13 mouse cellular contexts compared by ENCODE assay signal in the genomic region with DNA sequence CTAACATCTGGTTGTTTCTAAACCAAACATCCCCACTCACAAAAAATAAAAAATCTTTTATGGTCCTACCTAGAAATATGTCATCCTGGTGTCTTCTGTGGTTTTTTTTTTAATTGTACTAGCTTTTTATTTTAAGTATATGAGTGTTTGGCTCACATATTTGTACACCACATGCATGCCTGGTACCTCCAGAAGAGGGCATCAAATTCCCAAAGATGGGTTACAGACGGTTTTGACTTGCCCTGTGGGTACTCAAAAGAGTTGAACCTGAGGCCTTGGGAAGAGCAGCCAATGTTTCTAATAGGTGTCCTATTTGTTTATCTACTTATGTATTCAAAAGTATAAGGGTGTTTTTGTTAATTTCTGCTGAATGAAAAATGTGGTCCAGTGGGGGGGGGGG. TPM values are rescaled to one million over a fixed set of nuclear protein-coding genes. Genes with fewer than 3 reads are reported as not detected.
A peak's percentile ranks its signal among the peaks of the same experiment; 100 is the strongest.
DNase-seq lines count a peak whose midpoint lies in the region; ATAC-seq and TF ChIP-seq lines count a peak whose summit lies in the region.
"Had no signal": no experiment of that assay in that cellular context is flagged by ENCODE, and none has a peak within 500 bp of the region (broad histone marks: within the 10 kb centered on the region; RNA-seq: fewer than 3 reads in every experiment).

No protein-coding gene starts in this region.

- dilution Hi-C loops in CH12.LX (cut with MboI; ENCODE audit: extremely low pct_ligation_motif_present, extremely low pct_unique_long_range_greater_than_20kb, low sequenced_read_pairs), result no loop called here

- H3K4me3 ChIP-seq in left cerebral cortex, adult 2 months, result no peak overlapping the region
- no peak overlapping the region for H3K4me3 ChIP-seq in CH12.LX (replicated peaks in 1 of 3; ENCODE audit: low read depth in 2 of 3, low read length in 2 of 3, poor library complexity in 1 of 3)
- no peak overlapping the region for H3K4me3 ChIP-seq in hindbrain, embryonic 11.5 days (ENCODE audit: low read depth, low read length)
- H3K4me3 ChIP-seq: heart, embryonic 13.5 days; intestine, embryonic 15.5 days; neural tube, embryonic 15.5 days had no signal

- ATAC-seq in hindbrain, embryonic 11.5 days (ENCODE audit: low FRiP score), result no peak
- ATAC-seq: intestine, embryonic 15.5 days had no signal

- H3K27ac ChIP-seq in left cerebral cortex, adult 2 months, result no peak overlapping the region
- H3K27ac ChIP-seq in CH12.LX (ENCODE audit: insufficient read depth, low read depth), result no peak overlapping the region
- no peak overlapping the region for H3K27ac ChIP-seq in hindbrain, embryonic 11.5 days (ENCODE audit: low read depth, low read length)
- H3K27ac ChIP-seq: heart, embryonic 13.5 days; intestine, embryonic 15.5 days; neural tube, embryonic 15.5 days had no signal

- TF ChIP-seq POLR2A in CH12.LX (IDR thresholded peaks at IDR 0.05; ENCODE audit: low read depth, low read length), result no peak

- peak; percentile 39 for TF ChIP-seq CTCF in left cerebral cortex, adult 2 months (IDR thresholded peaks at IDR 0.05)
- TF ChIP-seq CTCF in CH12.LX (conservative IDR thresholded peaks at IDR 0.05 in 1 of 2, IDR thresholded peaks at IDR 0.05 in 1 of 2; ENCODE audit: low read depth in 2 of 2, low read length in 2 of 2), result peak in 1 of 2 experiments; percentile 35; a peak in 2 of 4 replicates

- 63% methylated on average over 1 of the region's 1 CpGs for WGBS in hindbrain, embryonic 11.5 days

- in situ Hi-C loops in CH12.LX (cut with MboI; ENCODE audit: low pct_ligation_motif_present, low pct_unique_long_range_greater_than_20kb, low sequenced_read_pairs), result no loop called here

- DNase-seq in cerebellum, postnatal 14 days, result peak; percentile 46 to 54
- DNase-seq in cerebellum, adult 9-11 months, result no peak
- DNase-seq in left cerebral cortex, adult 2 months (ENCODE audit: extremely low spot score in 1 of 2, low spot score in 2 of 2), result no peak
- no peak for DNase-seq in left cerebral cortex, postnatal 25 days (ENCODE audit: low spot score in 2 of 2)
- no peak for DNase-seq in CH12.LX (ENCODE audit: extremely low read depth)
- DNase-seq in lung, postnatal 25 days (ENCODE audit: low spot score), result peak; percentile 12
- no peak for DNase-seq in right cerebral cortex, postnatal 25 days
- no peak for DNase-seq in hindbrain, embryonic 11.5 days (ENCODE audit: low spot score)

- H3K36me3 ChIP-seq in CH12.LX (replicated peaks in 1 of 2; ENCODE audit: control insufficient read depth in 1 of 2, insufficient read depth in 1 of 2, low read length in 1 of 2), result peaks cover 22 to 68% of the 10 kb centered on the region in 2 experiments
- peaks cover 10% of the 10 kb centered on the region for H3K36me3 ChIP-seq in hindbrain, embryonic 11.5 days (ENCODE audit: control insufficient read depth, insufficient read depth, low read length)

- H3K9ac ChIP-seq in CH12.LX (ENCODE audit: insufficient read depth, low read depth), result no peak overlapping the region
- no peak overlapping the region for H3K9ac ChIP-seq in hindbrain, embryonic 11.5 days (ENCODE audit: low read depth, low read length)
- H3K9ac ChIP-seq: heart, embryonic 13.5 days; intestine, embryonic 15.5 days; neural tube, embryonic 15.5 days had no signal

- H3K4me2 ChIP-seq in CH12.LX (ENCODE audit: insufficient read depth, low read depth, poor library complexity, severe bottlenecking), result no peak overlapping the region
- H3K4me2 ChIP-seq in hindbrain, embryonic 11.5 days (replicated peaks; ENCODE audit: low read depth, low read length), result no peak overlapping the region
- H3K4me2 ChIP-seq: heart, embryonic 13.5 days; intestine, embryonic 15.5 days; midbrain, embryonic 11.5 days; neural tube, embryonic 15.5 days had no signal

- H3K27me3 ChIP-seq in CH12.LX (replicated peaks), result no peaks in the 10 kb centered on the region
- no peaks in the 10 kb centered on the region for H3K27me3 ChIP-seq in hindbrain, embryonic 11.5 days (ENCODE audit: control insufficient read depth, insufficient read depth, low read length)
- H3K27me3 ChIP-seq: heart, embryonic 13.5 days; intestine, embryonic 15.5 days; neural tube, embryonic 15.5 days had no signal

- no peaks in the 10 kb centered on the region for H3K9me3 ChIP-seq in CH12.LX (replicated peaks; ENCODE audit: low read length)
- no peaks in the 10 kb centered on the region for H3K9me3 ChIP-seq in hindbrain, embryonic 11.5 days (ENCODE audit: control insufficient read depth, low read length)
- H3K9me3 ChIP-seq: heart, embryonic 13.5 days; intestine, embryonic 15.5 days; neural tube, embryonic 15.5 days had no signal

- peak; percentile 25 for TF ChIP-seq RAD21 in CH12.LX (IDR thresholded peaks at IDR 0.05; ENCODE audit: low read depth, low read length)

- intact Hi-C loops in left cerebral cortex, adult 2 months (cut with DNase I), result no loop called here
- intact Hi-C loops in left cerebral cortex, postnatal 25 days (cut with DNase I), result no loop called here

- peaks cover 0 to 25% of the 10 kb centered on the region in 2 experiments; a peak in 2 of 4 replicates for H3K4me1 ChIP-seq in CH12.LX (ENCODE audit: control insufficient read depth in 1 of 2, insufficient read depth in 2 of 2)
- H3K4me1 ChIP-seq in hindbrain, embryonic 11.5 days (replicated peaks; ENCODE audit: control insufficient read depth, insufficient read depth, low read length), result no peaks in the 10 kb centered on the region
- H3K4me1 ChIP-seq: intestine, embryonic 15.5 days had no signal

- no peak for TF ChIP-seq EP300 in CH12.LX (IDR thresholded peaks at IDR 0.05; ENCODE audit: low read length)

- peaks cover 64% of the 10 kb centered on the region for H3K79me2 ChIP-seq in CH12.LX (replicated peaks; ENCODE audit: control insufficient read depth, extremely low read depth, insufficient read depth, poor library complexity, severe bottlenecking)

TF ChIP-seq in CH12.LX, 34 proteins besides CTCF, POLR2A, EP300 and RAD21:
- TF ChIP-seq ELF1 (IDR thresholded peaks at IDR 0.05; ENCODE audit: low read depth, low read length) (no peak), JUND (conservative IDR thresholded peaks at IDR 0.05; ENCODE audit: low read depth, low read length) (no peak), MEF2A (IDR thresholded peaks at IDR 0.05; ENCODE audit: borderline replicate concordance, low read depth, low read length) (no peak), ZC3H11A (IDR thresholded peaks at IDR 0.05; ENCODE audit: low read depth, low read length) (no peak), TCF12 (IDR thresholded peaks at IDR 0.05; ENCODE audit: low read depth, low read length) (no peak), NRF1 (IDR thresholded peaks at IDR 0.05; ENCODE audit: low read depth, low read length) (no peak), MAFK (IDR thresholded peaks at IDR 0.05; ENCODE audit: insufficient replicate concordance, low read length) (no peak), CHD2 (IDR thresholded peaks at IDR 0.05; ENCODE audit: low read length) (no peak)

RNA-seq across cellular contexts. Expression of a gene that starts 6.2 kb away (rescaled TPM):
- total RNA-seq in left cerebral cortex, adult 2 months (2021), result 10 to 100 TPM; 68.7 to 71.3 TPM
- total RNA-seq in left cerebral cortex, postnatal 25 days (2021), result 10 to 100 TPM; 67.6 to 68.3 TPM
- total RNA-seq in CH12.LX (2012; rRNA removed), result 102 and 141 TPM in 2 replicates
- total RNA-seq in CH12.LX (2014; rRNA removed), result 227 and 267 TPM in 2 replicates
- polyA plus RNA-seq in CH12.LX (2012; ENCODE audit: insufficient read length, low read depth), result 213 and 267 TPM in 2 replicates
- 137 and 140 TPM in 2 replicates for polyA plus RNA-seq in hindbrain, embryonic 11.5 days (2014; fragmentation: Nextera tagmentation; extraction: Ambion mirVana)

RNA-seq across cellular contexts. Expression of a gene that starts 19.7 kb away (rescaled TPM):
- under 1 TPM in 1 of 2 experiments, not detected in 1; 0.84 TPM for total RNA-seq in left cerebral cortex, adult 2 months (2021)
- total RNA-seq in left cerebral cortex, postnatal 25 days (2021), result 1 to 10 TPM; 1.3 to 2.9 TPM
- total RNA-seq in CH12.LX (2012; rRNA removed) (0.67 TPM in 1 of 2 replicates, not detected in the other), CH12.LX (2014; rRNA removed) (not detected in 2 replicates)
- polyA plus RNA-seq in CH12.LX (2012; ENCODE audit: insufficient read length, low read depth), result 3.9 and 9.4 TPM in 2 replicates
- polyA plus RNA-seq in hindbrain, embryonic 11.5 days (2014; fragmentation: Nextera tagmentation; extraction: Ambion mirVana), result 0.36 and 0.99 TPM in 2 replicates
- total RNA-seq: layer of hippocampus, postnatal 25 days had no signal
- polyA plus RNA-seq: intestine, embryonic 15.5 days had no signal

RNA-seq across cellular contexts. Expression of a gene that starts 37.4 kb away (rescaled TPM):
- total RNA-seq in left cerebral cortex, adult 2 months (2021), result 10 to 100 TPM; 51.7 to 59.9 TPM
- total RNA-seq in left cerebral cortex, postnatal 25 days (2021), result 10 to 100 TPM; 52.9 to 54.7 TPM
- 8.0 and 8.7 TPM in 2 replicates for total RNA-seq in CH12.LX (2012; rRNA removed)
- 13.9 and 17.4 TPM in 2 replicates for total RNA-seq in CH12.LX (2014; rRNA removed)
- 10.0 and 10.6 TPM in 2 replicates for polyA plus RNA-seq in CH12.LX (2012; ENCODE audit: insufficient read length, low read depth)
- 19.2 and 22.4 TPM in 2 replicates for polyA plus RNA-seq in hindbrain, embryonic 11.5 days (2014; fragmentation: Nextera tagmentation; extraction: Ambion mirVana)

Comparison
In these comparisons a context has a peak if more than half of its experiments do, and no peak if none do; other contexts are left out.
1. DNase-seq: peak in cerebellum, postnatal 14 days (2 of 2) and lung, postnatal 25 days (single experiment); none in cerebellum, adult 9-11 months (single experiment), left cerebral cortex, adult 2 months (0 of 2), left cerebral cortex, postnatal 25 days (0 of 2), CH12.LX (single experiment), right cerebral cortex, postnatal 25 days (single experiment) and hindbrain, embryonic 11.5 days (single experiment).